In the genomic region with DNA sequence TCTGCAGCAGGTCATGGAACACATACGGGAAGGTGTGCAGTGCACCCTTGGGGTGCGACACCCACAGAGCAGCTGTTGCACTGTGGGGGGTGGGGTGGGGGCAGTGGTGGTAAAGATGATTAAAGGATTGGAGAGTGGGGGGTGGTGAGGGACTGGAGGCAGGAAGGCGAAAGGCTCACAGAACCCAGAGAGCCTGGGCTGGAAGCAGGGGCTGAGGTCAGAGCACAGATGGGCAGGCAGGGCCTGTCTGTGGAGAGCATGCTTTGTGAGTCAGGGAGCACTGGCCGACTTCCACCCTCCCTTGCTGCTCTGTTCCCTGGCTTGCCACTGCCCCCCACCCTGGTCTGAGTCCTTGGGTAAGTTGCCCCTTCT, we compare ENCODE assay signal across 8 mouse cellular contexts. TPM values are rescaled to one million over a fixed set of nuclear protein-coding genes. Genes with fewer than 3 reads are reported as not detected.
DNase-seq lines count a peak whose midpoint lies in the region; ATAC-seq and TF ChIP-seq lines count a peak whose summit lies in the region.

No protein-coding gene starts in this region.

- peak overlapping the region; percentile 83 for H3K4me3 ChIP-seq in cortical plate, adult 2 months (ENCODE audit: insufficient read depth, low read length)
- peak overlapping the region; percentile 96 for H3K4me3 ChIP-seq in heart, embryonic 15.5 days
- H3K4me3 ChIP-seq in liver, embryonic 13.5 days (replicated peaks) = peak overlapping the region; percentile 86

- H3K36me3 ChIP-seq in heart, embryonic 15.5 days = no peaks in the 10 kb centered on the region
- 0 out of 2 replicates have a peak, but pooled peaks cover 6% of the 10 kb centered on the region for H3K36me3 ChIP-seq in liver, embryonic 13.5 days

- no peak for ATAC-seq in heart, embryonic 15.5 days (replicated peaks; ENCODE audit: insufficient number of reproducible peaks, insufficient read depth, low FRiP score, low read depth)
- ATAC-seq in liver, embryonic 13.5 days (ENCODE audit: low read depth) = no peak
- no peak for ATAC-seq in frontal cortex, adult (ENCODE audit: low TSS enrichment)

- no peak for TF ChIP-seq CTCF in cortical plate, adult 2 months (IDR thresholded peaks at IDR 0.05; ENCODE audit: extremely low read depth, insufficient read depth, low read length)

- peak; percentile 82 for DNase-seq in cerebellum, adult 11-12 months
- no peak for DNase-seq in cerebellum, adult 8-10 months
- peak; percentile 52 for DNase-seq in A20 (ENCODE audit: low read depth, low spot score)
- DNase-seq in liver, embryonic 13.5 days = no peak
- peak; percentile 60 for DNase-seq in thymus, postnatal 25 days

- H3K4me2 ChIP-seq in heart, embryonic 15.5 days = peak overlapping the region; percentile 88
- peak overlapping the region; percentile 99 for H3K4me2 ChIP-seq in liver, embryonic 13.5 days

- H3K9ac ChIP-seq in heart, embryonic 15.5 days = peak overlapping the region; percentile 91
- peak overlapping the region; percentile 90 for H3K9ac ChIP-seq in liver, embryonic 13.5 days

- H3K27ac ChIP-seq in cortical plate, adult 2 months (ENCODE audit: insufficient read depth, low read length) = peak overlapping the region; percentile 96
- H3K27ac ChIP-seq in heart, embryonic 15.5 days = peak overlapping the region; percentile 100
- H3K27ac ChIP-seq in liver, embryonic 13.5 days = peak overlapping the region; percentile 97

- WGBS in heart, embryonic 15.5 days = 16% methylated on average over 4 of the region's 4 CpGs
- 34% methylated on average over 4 of the region's 4 CpGs for WGBS in liver, embryonic 13.5 days (ENCODE audit: insufficient replicate concordance)

- H3K4me1 ChIP-seq in cortical plate, adult 2 months (ENCODE audit: control insufficient read depth, insufficient read depth, low read length) = peaks cover 38% of the 10 kb centered on the region
- peaks cover 83% of the 10 kb centered on the region for H3K4me1 ChIP-seq in heart, embryonic 15.5 days (replicated peaks)
- peaks cover 95% of the 10 kb centered on the region for H3K4me1 ChIP-seq in liver, embryonic 13.5 days (replicated peaks)

- no peaks in the 10 kb centered on the region for H3K27me3 ChIP-seq in heart, embryonic 15.5 days
- no peaks in the 10 kb centered on the region for H3K27me3 ChIP-seq in liver, embryonic 13.5 days

- no peak for TF ChIP-seq POLR2A in cortical plate, adult 2 months (IDR thresholded peaks at IDR 0.05; ENCODE audit: extremely low read depth, insufficient read depth, low read length)

- no peaks in the 10 kb centered on the region for H3K9me3 ChIP-seq in heart, embryonic 15.5 days (replicated peaks)
- H3K9me3 ChIP-seq in liver, embryonic 13.5 days (replicated peaks) = no peaks in the 10 kb centered on the region

RNA-seq across cellular contexts. Expression of a gene that starts 3.2 kb away (rescaled TPM):
- polyA plus RNA-seq in cortical plate, adult 2 months (2012; rRNA removed) = 128 and 131 TPM in 2 replicates
- polyA plus RNA-seq in heart, embryonic 15.5 days (2015; fragmentation: Nextera tagmentation; extraction: Ambion mirVana) = 35.4 and 43.2 TPM in 2 replicates
- polyA plus RNA-seq in liver, embryonic 13.5 days (2015; fragmentation: Nextera tagmentation; extraction: Ambion mirVana) = 5.5 and 7.5 TPM in 2 replicates

Comparison
In these comparisons a context has a peak if more than half of its experiments do, and no peak if none do; other contexts are left out.
1. DNase-seq: peak in cerebellum, adult 11-12 months (single experiment), A20 (single experiment) and thymus, postnatal 25 days (single experiment); none in cerebellum, adult 8-10 months (single experiment) and liver, embryonic 13.5 days (single experiment).
2. Peak in every context shown above with its lines, with median percentiles within 50 percentile points of each other: H3K27ac ChIP-seq and H3K4me3 ChIP-seq.